Mouse (Mus musculus) stomach, embryonic 16.5 days (tissue): ENCODE results near the gene Alpk1. TPM values are rescaled to one million over a fixed set of nuclear protein-coding genes. Genes with fewer than 3 reads are reported as not detected.

Experiments
- ATAC-seq: fragments of 200-750 bp; cut with Nextera tagmentation; 2 replicates; pipeline ENCODE4 v1.8.0; 2017; ENCODE audit warnings: moderate number of reproducible peaks, moderate TSS enrichment; ENCODE audit not compliant: insufficient read depth, low FRiP score
- H3K27ac ChIP-seq: fragments of 300-500 bp; sonication (generic); 2 replicates; pipeline ENCODE4 v1.5.1; 2014; ENCODE audit warnings: low read length
- H3K27me3 ChIP-seq: fragments of 300-500 bp; sonication (generic); 2 replicates; pipeline ENCODE4 v1.6.1; 2014; ENCODE audit warnings: low read length, control low read depth, mixed read lengths; ENCODE audit not compliant: control insufficient read depth, insufficient read depth
- H3K36me3 ChIP-seq: fragments of 300-500 bp; sonication (generic); 2 replicates; pipeline ENCODE4 v1.6.1; 2014; ENCODE audit warnings: low read length; ENCODE audit not compliant: control insufficient read depth, insufficient read depth
- H3K4me1 ChIP-seq: fragments of 300-500 bp; sonication (generic); 2 replicates; pipeline ENCODE4 v1.6.1; 2014; ENCODE audit warnings: low read length, control low read depth, mixed read lengths; ENCODE audit not compliant: control insufficient read depth, insufficient read depth
- H3K4me2 ChIP-seq: fragments of 300-500 bp; sonication (generic); 2 replicates; pipeline ENCODE4 v1.6.1; 2014; ENCODE audit warnings: low read depth, low read length, mixed read lengths
- H3K4me3 ChIP-seq: fragments of 300-500 bp; sonication (generic); replicated peaks from 2 replicates; pipeline ENCODE4 v1.5.1; 2014; ENCODE audit warnings: mild to moderate bottlenecking, low read length
- H3K9ac ChIP-seq: fragments of 300-500 bp; sonication (generic); 2 replicates; pipeline ENCODE4 v1.6.1; 2014; ENCODE audit warnings: low read length
- H3K9me3 ChIP-seq: fragments of 300-500 bp; sonication (generic); replicated peaks from 2 replicates; pipeline ENCODE4 v1.6.1; 2016; ENCODE audit warnings: low read length, control low read depth; ENCODE audit not compliant: control insufficient read depth
- WGBS: fragments of 180-500 bp; shearing (Covaris S2); extraction: QIAGEN DNeasy Blood & Tissue Kit; methylation state at CpG from one replicate; pipeline ENCODE4 v1.1.7; 2014; 5-methylcytosine and 5-hydroxymethylcytosine counted together
- polyA plus RNA-seq: library from polyadenylated mRNA; unstranded; fragments of >200 nt; fragmentation: Nextera tagmentation; extraction: Ambion mirVana; gene quantifications from 2 replicates; pipeline ENCODE4 v1.2.1, GENCODE M21; 2015

Alpk1 gene
- polyA plus RNA-seq, 1 experiment from 2014 or later = 4.3 TPM

DNA sequence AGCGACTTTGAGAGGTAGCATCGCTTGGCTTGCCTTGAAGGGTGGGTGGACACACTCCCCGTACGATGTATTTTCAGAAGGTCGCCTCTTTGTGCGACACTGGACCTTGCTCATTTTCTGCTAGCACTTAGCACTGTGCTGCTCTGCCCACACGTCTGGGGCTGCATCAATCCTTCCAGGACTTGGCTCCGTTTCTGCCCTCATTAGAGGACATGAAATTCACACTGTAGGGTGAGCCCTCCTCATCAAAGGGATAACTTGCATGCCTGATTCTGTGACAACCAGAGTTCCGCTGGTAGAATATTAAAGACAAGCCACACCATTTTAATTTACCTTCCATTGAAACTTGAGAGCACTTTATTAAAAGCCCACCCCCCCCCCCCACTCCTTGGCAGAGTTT, 67.2 kb downstream of the Alpk1 start:
- Histone ChIP-seq H3K9me3 (no peaks in the 10 kb centered on the region), H3K4me3 (no peak overlapping the region), H3K27ac (no peak overlapping the region), H3K9ac (no peak overlapping the region), H3K4me1 (no peaks in the 10 kb centered on the region), H3K4me2 (no peak overlapping the region), H3K36me3 (no peaks in the 10 kb centered on the region), H3K27me3 (no peaks in the 10 kb centered on the region)
- 65% methylated on average over 9 of the region's 9 CpGs for WGBS
- no peak for ATAC-seq

DNA sequence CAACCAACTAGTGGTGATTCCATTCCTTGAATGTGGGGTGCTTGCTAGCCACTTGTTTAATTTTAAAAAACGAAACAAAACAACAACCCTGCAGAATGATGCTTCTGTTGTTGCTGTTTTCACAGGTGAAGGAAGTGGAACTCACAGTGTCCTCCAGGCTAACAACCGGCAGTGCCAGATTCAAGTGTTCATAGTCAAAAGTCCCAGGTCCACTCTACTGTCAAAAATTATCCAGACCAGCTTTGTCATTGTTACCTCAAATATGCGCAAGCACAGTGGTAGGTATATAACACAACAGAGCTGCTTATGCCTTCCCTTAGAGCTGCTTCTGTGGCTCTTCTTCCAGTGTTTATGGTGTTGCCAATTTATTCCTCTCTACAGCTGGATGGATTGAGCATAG, 68.8 kb downstream of the Alpk1 start:
- H3K36me3 ChIP-seq = no peaks in the 10 kb centered on the region
- H3K9ac ChIP-seq = no peak overlapping the region
- no peaks in the 10 kb centered on the region for H3K9me3 ChIP-seq
- H3K4me3 ChIP-seq = no peak overlapping the region
- WGBS = 81% methylated on average over 3 of the region's 3 CpGs
- H3K4me1 ChIP-seq = no peaks in the 10 kb centered on the region
- no peaks in the 10 kb centered on the region for H3K27me3 ChIP-seq
- no peak overlapping the region for H3K4me2 ChIP-seq
- H3K27ac ChIP-seq = no peak overlapping the region
- ATAC-seq = no peak

GRCm38 (mm10) chr3:127707089-127707485, 73.2 kb downstream of the Alpk1 start:
- Histone ChIP-seq H3K4me3 (no peak overlapping the region), H3K4me2 (no peak overlapping the region), H3K27me3 (no peaks in the 10 kb centered on the region), H3K4me1 (peaks cover 6% of the 10 kb centered on the region), H3K36me3 (no peaks in the 10 kb centered on the region), H3K9ac (no peak overlapping the region), H3K27ac (no peak overlapping the region), H3K9me3 (no peaks in the 10 kb centered on the region)
- no peak for ATAC-seq
- WGBS = 77% methylated on average over 5 of the region's 5 CpGs

GRCm38 (mm10) chr3:127706445-127707088, 73.8 kb downstream of the Alpk1 start:
- no peak overlapping the region for H3K4me3 ChIP-seq
- no peak overlapping the region for H3K9ac ChIP-seq
- no peaks in the 10 kb centered on the region for H3K27me3 ChIP-seq
- H3K4me2 ChIP-seq = peak overlapping the region; percentile 48; the same call in 1 of the 2 replicates
- peaks cover 6% of the 10 kb centered on the region for H3K4me1 ChIP-seq
- no peaks in the 10 kb centered on the region for H3K9me3 ChIP-seq
- H3K36me3 ChIP-seq = no peaks in the 10 kb centered on the region
- H3K27ac ChIP-seq = no peak overlapping the region
- ATAC-seq = peak; percentile 10; the same call in 1 of the 2 replicates
- WGBS = 76% methylated on average over 8 of the region's 8 CpGs

- Histone ChIP-seq H3K9ac (peak overlapping the region; percentile 24; the same call in 1 of the 2 replicates), H3K27me3 (no peaks in the 10 kb centered on the region), H3K27ac (no peak overlapping the region), H3K9me3 (no peaks in the 10 kb centered on the region), H3K4me3 (peak overlapping the region; percentile 25), H3K36me3 (no peaks in the 10 kb centered on the region), H3K4me2 (peak overlapping the region; percentile 48), H3K4me1 (peaks cover 6% of the 10 kb centered on the region)
- WGBS = 17% methylated on average over 30 of the region's 30 CpGs
- peak; percentile 25; the same call in 1 of the 2 replicates for ATAC-seq
These were observed 74.5 kb downstream of the Alpk1 start for GRCm38 (mm10) chr3:127705515-127706444.

DNA sequence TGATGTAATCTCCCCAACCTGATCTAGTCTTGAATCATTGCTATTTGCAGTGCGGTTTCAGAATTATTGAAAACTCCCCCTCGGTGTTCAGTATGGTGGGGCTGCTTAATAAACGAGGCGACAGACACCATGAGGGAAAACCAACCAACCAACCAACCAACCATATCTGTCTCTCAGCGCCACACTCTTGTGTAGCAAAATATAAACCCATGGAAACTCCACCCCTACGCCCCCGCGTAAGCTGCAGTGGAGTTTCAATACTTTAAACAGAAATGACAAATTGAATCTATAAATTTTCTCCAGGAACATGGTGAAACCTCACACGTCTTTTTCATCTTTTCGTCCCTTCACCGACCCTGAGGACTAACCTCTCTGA, 75.2 kb downstream of the Alpk1 start:
- WGBS = 61% methylated on average over 11 of the region's 11 CpGs
- Histone ChIP-seq H3K27me3 (no peaks in the 10 kb centered on the region), H3K4me2 (peak overlapping the region; percentile 48), H3K9me3 (no peaks in the 10 kb centered on the region), H3K9ac (no peak overlapping the region), H3K4me1 (peaks cover 6% of the 10 kb centered on the region), H3K27ac (no peak overlapping the region), H3K36me3 (no peaks in the 10 kb centered on the region), H3K4me3 (peak overlapping the region; percentile 25)
- no peak for ATAC-seq

GRCm38 (mm10) chr3:127701196-127701825, 79.0 kb downstream of the Alpk1 start:
- no peak overlapping the region for H3K27ac ChIP-seq
- no peak overlapping the region for H3K4me3 ChIP-seq
- H3K4me1 ChIP-seq = peaks cover 6% of the 10 kb centered on the region
- no peak for ATAC-seq
- no peak overlapping the region for H3K4me2 ChIP-seq
- no peaks in the 10 kb centered on the region for H3K27me3 ChIP-seq
- WGBS = 56% methylated on average over 4 of the region's 4 CpGs
- no peaks in the 10 kb centered on the region for H3K36me3 ChIP-seq
- H3K9ac ChIP-seq = no peak overlapping the region
- H3K9me3 ChIP-seq = no peaks in the 10 kb centered on the region

DNA sequence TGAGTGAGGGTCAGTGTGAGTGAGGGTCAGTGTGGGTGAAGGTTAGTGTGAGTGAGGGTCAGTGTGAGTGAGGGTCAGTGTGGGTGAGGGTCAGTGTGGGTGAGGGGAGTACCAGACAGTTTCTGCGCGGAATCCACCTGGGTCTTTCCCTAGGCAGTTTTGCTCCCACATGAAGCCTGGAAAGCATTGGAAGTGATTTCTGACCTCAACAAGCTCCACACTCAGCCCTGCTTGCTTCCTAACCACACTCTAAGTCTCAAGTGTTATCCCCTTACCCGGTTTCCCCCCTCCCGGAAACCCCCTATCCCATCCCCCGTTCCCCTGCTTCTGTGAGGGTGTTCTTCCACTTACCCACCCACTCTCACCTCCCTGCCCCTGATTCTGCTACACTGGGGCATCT, 81.7 kb downstream of the Alpk1 start:
- no peak overlapping the region for H3K4me3 ChIP-seq
- peaks cover 18% of the 10 kb centered on the region for H3K27me3 ChIP-seq
- no peaks in the 10 kb centered on the region for H3K9me3 ChIP-seq
- no peaks in the 10 kb centered on the region for H3K36me3 ChIP-seq
- ATAC-seq = no peak
- WGBS = 80% methylated on average over 5 of the region's 5 CpGs
- no peak overlapping the region for H3K27ac ChIP-seq
- no peak overlapping the region for H3K4me2 ChIP-seq
- H3K4me1 ChIP-seq = no peaks in the 10 kb centered on the region
- H3K9ac ChIP-seq = no peak overlapping the region

GRCm38 (mm10) chr3:127696541-127696940, 83.8 kb downstream of the Alpk1 start:
- H3K9me3 ChIP-seq = no peaks in the 10 kb centered on the region
- H3K27me3 ChIP-seq = peaks cover 18% of the 10 kb centered on the region
- no peak; the same call in 1 of the 2 replicates for ATAC-seq
- H3K9ac ChIP-seq = no peak overlapping the region
- no peak overlapping the region for H3K27ac ChIP-seq
- 62% methylated on average over 11 of the region's 11 CpGs for whole genome bisulfite sequencing
- no peak overlapping the region for H3K4me3 ChIP-seq
- H3K4me1 ChIP-seq = no peaks in the 10 kb centered on the region
- H3K36me3 ChIP-seq = no peaks in the 10 kb centered on the region
- no peak overlapping the region for H3K4me2 ChIP-seq
